Comparison of ENCODE assay signal across 13 mouse cellular contexts in genomic region chr3:67447143-67447542, GRCm38 (mm10). TPM values are rescaled to one million over a fixed set of nuclear protein-coding genes. Genes with fewer than 3 reads are reported as not detected.
A peak's percentile ranks its signal among the peaks of the same experiment; 100 is the strongest.
DNase-seq lines count a peak whose midpoint lies in the region; ATAC-seq and TF ChIP-seq lines count a peak whose summit lies in the region.
"Had no signal": no experiment of that assay in that cellular context is flagged by ENCODE, and none has a peak within 500 bp of the region (broad histone marks: within the 10 kb centered on the region; RNA-seq: fewer than 3 reads in every experiment).

No protein-coding gene starts in this region.

- H3K4me2 ChIP-seq in intestine, postnatal 0 days (replicated peaks; ENCODE audit: low read depth) = no peak overlapping the region
- H3K4me2 ChIP-seq in intestine, embryonic 16.5 days (ENCODE audit: low read depth, low read length) = no peak overlapping the region
- H3K4me2 ChIP-seq in lung, postnatal 0 days (replicated peaks; ENCODE audit: low read depth, low read length) = no peak overlapping the region
- H3K4me2 ChIP-seq in stomach, postnatal 0 days (replicated peaks; ENCODE audit: low read depth) = no peak overlapping the region
- H3K4me2 ChIP-seq: heart, embryonic 13.5 days; kidney, embryonic 15.5 days; limb, embryonic 12.5 days; neural tube, embryonic 15.5 days had no signal

- DNase-seq in lung, postnatal 0 days (ENCODE audit: low spot score) = no peak
- DNase-seq in lung, postnatal 25 days (ENCODE audit: low spot score) = no peak
- DNase-seq in Patski (ENCODE audit: low read depth, low spot score) = no peak
- DNase-seq in stomach, postnatal 0 days (ENCODE audit: low spot score) = no peak
- no peak for DNase-seq in urinary bladder, postnatal 36 days (ENCODE audit: low spot score in 2 of 2)
- DNase-seq: cerebellum, adult 18-20 months; layer of hippocampus, adult 9-11 months had no signal

- no peaks in the 10 kb centered on the region for H3K27me3 ChIP-seq in intestine, postnatal 0 days (replicated peaks; ENCODE audit: control insufficient read depth, insufficient read depth, low read length)
- H3K27me3 ChIP-seq in intestine, embryonic 16.5 days (replicated peaks; ENCODE audit: control insufficient read depth, insufficient read depth, low read length) = no peaks in the 10 kb centered on the region
- no peaks in the 10 kb centered on the region for H3K27me3 ChIP-seq in lung, postnatal 0 days (replicated peaks; ENCODE audit: insufficient read depth, low read length)
- H3K27me3 ChIP-seq in Patski = no peaks in the 10 kb centered on the region
- no peaks in the 10 kb centered on the region for H3K27me3 ChIP-seq in stomach, postnatal 0 days (ENCODE audit: control insufficient read depth, insufficient read depth, low read length)
- H3K27me3 ChIP-seq: heart, embryonic 13.5 days; kidney, embryonic 15.5 days; limb, embryonic 12.5 days; neural tube, embryonic 15.5 days had no signal

- TF ChIP-seq EP300 in lung, postnatal 0 days (IDR thresholded peaks at IDR 0.05) = no peak
- TF ChIP-seq EP300 in stomach, postnatal 0 days (optimal IDR thresholded peaks at IDR 0.05) = no peak

- no peak for ATAC-seq in intestine, postnatal 0 days
- ATAC-seq in intestine, embryonic 16.5 days = no peak
- no peak for ATAC-seq in lung, postnatal 0 days
- peak; percentile 77 for ATAC-seq in Patski
- no peak for ATAC-seq in stomach, postnatal 0 days (ENCODE audit: low FRiP score, low TSS enrichment)

- in situ Hi-C loops in Patski (cut with MboI; ENCODE audit: low pct_unique_long_range_greater_than_20kb) = no loop called here

- CTCF ChIA-PET in Patski (lab: Charles Lee) = interaction anchor here (1.0 to 2.0 kb wide), 7 partner anchors 10 to 119 kb away, joined by 4 to 9 read pairs (median 5); partner anchors contain the start of genes Gfm1 and Lxn

- H3K9me3 ChIP-seq in intestine, postnatal 0 days (ENCODE audit: control insufficient read depth) = no peaks in the 10 kb centered on the region
- H3K9me3 ChIP-seq in intestine, embryonic 16.5 days (ENCODE audit: control insufficient read depth, low read length) = no peaks in the 10 kb centered on the region
- H3K9me3 ChIP-seq in lung, postnatal 0 days (ENCODE audit: low read length) = no peaks in the 10 kb centered on the region
- no peaks in the 10 kb centered on the region for H3K9me3 ChIP-seq in stomach, postnatal 0 days (ENCODE audit: control insufficient read depth, low read length)
- H3K9me3 ChIP-seq: heart, embryonic 13.5 days; kidney, embryonic 15.5 days; limb, embryonic 12.5 days; neural tube, embryonic 15.5 days had no signal

- TF ChIP-seq CTCF in intestine, postnatal 0 days (IDR thresholded peaks at IDR 0.05; ENCODE audit: low read depth) = peak; percentile 41
- peak; percentile 43; the same call in 1 of the 2 replicates for TF ChIP-seq CTCF in lung, postnatal 0 days (IDR thresholded peaks at IDR 0.05)
- TF ChIP-seq CTCF in Patski (IDR thresholded peaks at IDR 0.05) = no peak
- peak; percentile 49 for TF ChIP-seq CTCF in stomach, postnatal 0 days (IDR thresholded peaks at IDR 0.05; ENCODE audit: low read depth)

- 93% methylated on average over 2 of the region's 2 CpGs for WGBS in intestine, postnatal 0 days
- WGBS in intestine, embryonic 16.5 days = 93% methylated on average over 2 of the region's 2 CpGs
- WGBS in lung, postnatal 0 days = 96% methylated on average over 2 of the region's 2 CpGs
- WGBS in stomach, postnatal 0 days = 91% methylated on average over 2 of the region's 2 CpGs

- H3K4me3 ChIP-seq in intestine, postnatal 0 days (ENCODE audit: low read depth, low read length) = no peak overlapping the region
- H3K4me3 ChIP-seq in intestine, embryonic 16.5 days (ENCODE audit: low read length) = no peak overlapping the region
- H3K4me3 ChIP-seq in lung, postnatal 0 days (ENCODE audit: low read depth, low read length) = no peak overlapping the region
- no peak overlapping the region for H3K4me3 ChIP-seq in stomach, postnatal 0 days (ENCODE audit: low read depth, low read length)
- H3K4me3 ChIP-seq: heart, embryonic 13.5 days; kidney, embryonic 15.5 days; limb, embryonic 12.5 days; neural tube, embryonic 15.5 days had no signal

- no peaks in the 10 kb centered on the region for H3K4me1 ChIP-seq in intestine, postnatal 0 days (replicated peaks; ENCODE audit: control insufficient read depth, insufficient read depth, low read length)
- no peaks in the 10 kb centered on the region for H3K4me1 ChIP-seq in intestine, embryonic 16.5 days (ENCODE audit: control insufficient read depth, insufficient read depth, low read length)
- H3K4me1 ChIP-seq in lung, postnatal 0 days (ENCODE audit: insufficient read depth, low read depth, low read length) = no peaks in the 10 kb centered on the region
- no peaks in the 10 kb centered on the region for H3K4me1 ChIP-seq in stomach, postnatal 0 days (replicated peaks; ENCODE audit: control insufficient read depth, insufficient read depth)
- H3K4me1 ChIP-seq: heart, embryonic 13.5 days; kidney, embryonic 15.5 days; limb, embryonic 12.5 days; neural tube, embryonic 15.5 days had no signal

- H3K9ac ChIP-seq in intestine, postnatal 0 days (ENCODE audit: low read depth, low read length) = no peak overlapping the region
- no peak overlapping the region for H3K9ac ChIP-seq in intestine, embryonic 16.5 days (ENCODE audit: low read depth, low read length)
- H3K9ac ChIP-seq in lung, postnatal 0 days (replicated peaks; ENCODE audit: low read depth) = no peak overlapping the region
- no peak overlapping the region for H3K9ac ChIP-seq in stomach, postnatal 0 days (ENCODE audit: low read length)
- H3K9ac ChIP-seq: heart, embryonic 13.5 days; kidney, embryonic 15.5 days; limb, embryonic 12.5 days; neural tube, embryonic 15.5 days had no signal

- peaks cover 54% of the 10 kb centered on the region for H3K36me3 ChIP-seq in intestine, postnatal 0 days (ENCODE audit: control insufficient read depth, insufficient read depth)
- H3K36me3 ChIP-seq in intestine, embryonic 16.5 days (ENCODE audit: control insufficient read depth, insufficient read depth, low read length) = peaks cover 23% of the 10 kb centered on the region
- H3K36me3 ChIP-seq in lung, postnatal 0 days (ENCODE audit: insufficient read depth, low read length) = peaks cover 32% of the 10 kb centered on the region
- H3K36me3 ChIP-seq in stomach, postnatal 0 days (ENCODE audit: control insufficient read depth, insufficient read depth, low read length) = peaks cover 13% of the 10 kb centered on the region; the same call in 1 of the 2 replicates

- POLR2A ChIA-PET in Patski (lab: Charles Lee) = interaction anchor here (0.6 to 0.7 kb wide), 3 partner anchors 14 to 1216 kb away, joined by 3 read pairs; no protein-coding TSS in a partner anchor

- no peak overlapping the region for H3K27ac ChIP-seq in intestine, postnatal 0 days (ENCODE audit: low read depth, low read length)
- no peak overlapping the region for H3K27ac ChIP-seq in intestine, embryonic 16.5 days (ENCODE audit: low read length)
- H3K27ac ChIP-seq in lung, postnatal 0 days (ENCODE audit: low read length) = no peak overlapping the region
- no peak overlapping the region for H3K27ac ChIP-seq in stomach, postnatal 0 days (replicated peaks)
- H3K27ac ChIP-seq: heart, embryonic 13.5 days; kidney, embryonic 15.5 days; limb, embryonic 12.5 days; neural tube, embryonic 15.5 days had no signal

RNA-seq across cellular contexts. Expression of gene Lxn, which starts 16.6 kb away (rescaled TPM):
- 84.1 and 91.7 TPM in 2 replicates for polyA plus RNA-seq in intestine, postnatal 0 days (2015; fragmentation: Nextera tagmentation; extraction: Ambion mirVana)
- 97.1 and 102 TPM in 2 replicates for polyA plus RNA-seq in intestine, embryonic 16.5 days (2015; fragmentation: Nextera tagmentation; extraction: Ambion mirVana)
- polyA plus RNA-seq in lung, postnatal 0 days (2015; fragmentation: Nextera tagmentation; extraction: Ambion mirVana) = 156 and 160 TPM in 2 replicates
- polyA plus RNA-seq in Patski (2021) = 74.6 TPM
- 65.7 and 71.8 TPM in 2 replicates for polyA plus RNA-seq in stomach, postnatal 0 days (2015; fragmentation: Nextera tagmentation; extraction: Ambion mirVana)

RNA-seq across cellular contexts. Expression of gene Gfm1, which starts 17.2 kb away (rescaled TPM):
- polyA plus RNA-seq in intestine, postnatal 0 days (2015; fragmentation: Nextera tagmentation; extraction: Ambion mirVana) = 26.4 and 30.2 TPM in 2 replicates
- 57.4 and 62.0 TPM in 2 replicates for polyA plus RNA-seq in intestine, embryonic 16.5 days (2015; fragmentation: Nextera tagmentation; extraction: Ambion mirVana)
- 23.9 and 24.3 TPM in 2 replicates for polyA plus RNA-seq in lung, postnatal 0 days (2015; fragmentation: Nextera tagmentation; extraction: Ambion mirVana)
- 150 TPM for polyA plus RNA-seq in Patski (2021)
- polyA plus RNA-seq in stomach, postnatal 0 days (2015; fragmentation: Nextera tagmentation; extraction: Ambion mirVana) = 27.9 and 28.2 TPM in 2 replicates
